Mouse (Mus musculus): ENCODE results near the gene Secisbp2. TPM values are rescaled to one million over a fixed set of nuclear protein-coding genes. Genes with fewer than 3 reads are reported as not detected.

The Secisbp2 gene
- polyA plus RNA-seq, 1 experiment from 2014 or later = 31.9 TPM

DNA sequence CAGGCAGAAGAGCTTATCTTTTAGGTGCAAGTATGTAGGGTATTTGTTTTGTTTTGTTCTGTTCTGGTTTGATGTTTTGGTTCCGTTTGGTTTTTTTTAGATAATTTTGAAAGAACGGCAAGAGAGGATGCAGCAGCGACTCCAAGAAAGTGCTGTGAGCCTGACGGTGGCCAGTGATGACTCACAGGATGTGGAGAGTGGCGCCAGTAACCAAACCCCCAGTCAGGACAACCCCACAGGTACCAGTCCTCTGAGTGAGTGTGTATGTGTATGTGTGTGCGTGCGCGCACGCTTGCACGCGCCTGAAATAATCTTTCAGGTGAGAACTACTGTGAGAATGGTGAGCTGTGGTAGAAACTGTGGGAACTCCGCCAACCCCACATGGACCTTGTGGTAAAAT is 25.5 kb downstream of the Secisbp2 start:
- ATAC-seq (ENCODE audit: low FRiP score) = no peak
- Histone ChIP-seq H3K27me3 (no peaks in the 10 kb centered on the region), H3K4me2 (no peak overlapping the region), H3K9me3 (no peaks in the 10 kb centered on the region), H3K4me3 (no peak overlapping the region), H3K27ac (no peak overlapping the region), H3K9ac (no peak overlapping the region), H3K4me1 (replicated peaks) (no peaks in the 10 kb centered on the region), H3K36me3 (peaks cover 91% of the 10 kb centered on the region)
- WGBS = 97% methylated on average over 12 of the region's 12 CpGs

- no peak overlapping the region for H3K9ac ChIP-seq
- peaks cover 98% of the 10 kb centered on the region for H3K36me3 ChIP-seq
- H3K27me3 ChIP-seq = no peaks in the 10 kb centered on the region
- no peaks in the 10 kb centered on the region for H3K9me3 ChIP-seq
- no peak overlapping the region for H3K4me3 ChIP-seq
- H3K4me2 ChIP-seq = no peak overlapping the region
- H3K4me1 ChIP-seq (replicated peaks) = no peaks in the 10 kb centered on the region
- WGBS = 93% methylated on average over 7 of the region's 7 CpGs
- no peak for ATAC-seq (ENCODE audit: low FRiP score)
- no peak overlapping the region for H3K27ac ChIP-seq
These were observed 26.2 kb downstream of the Secisbp2 start for GRCm38 (mm10) chr13:51677630-51678185.

DNA sequence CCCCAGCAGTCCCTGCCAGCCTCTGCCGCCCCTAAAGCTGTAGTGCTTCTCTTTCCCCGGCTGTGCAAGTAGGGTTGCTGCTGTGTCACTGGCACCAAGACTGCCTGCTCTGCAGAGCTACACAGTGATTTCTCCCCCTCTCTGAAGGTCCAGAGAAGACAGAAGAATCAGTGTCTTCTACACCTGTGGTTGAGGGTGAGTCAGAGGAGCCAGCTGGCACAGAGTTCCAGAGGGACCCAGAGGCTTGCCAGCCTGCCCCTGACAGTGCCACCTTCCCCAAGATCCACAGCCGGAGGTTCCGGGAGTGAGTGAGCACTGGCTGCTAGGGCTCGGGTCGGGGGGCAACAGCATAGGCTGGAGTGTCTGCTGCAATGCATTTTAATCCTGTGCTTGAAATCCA is 27.2 kb downstream of the Secisbp2 start:
- no peak for ATAC-seq (ENCODE audit: low FRiP score)
- H3K36me3 ChIP-seq = peaks cover 100% of the 10 kb centered on the region
- no peak overlapping the region for H3K9ac ChIP-seq
- H3K9me3 ChIP-seq = no peaks in the 10 kb centered on the region
- H3K27ac ChIP-seq = no peak overlapping the region
- H3K4me2 ChIP-seq = no peak overlapping the region
- no peaks in the 10 kb centered on the region for H3K27me3 ChIP-seq
- H3K4me3 ChIP-seq = no peak overlapping the region
- WGBS = 94% methylated on average over 6 of the region's 6 CpGs
- H3K4me1 ChIP-seq (replicated peaks) = no peaks in the 10 kb centered on the region

GRCm38 (mm10) chr13:51679332-51679731 is 27.8 kb downstream of the Secisbp2 start:
- Histone ChIP-seq H3K27ac (no peak overlapping the region), H3K4me1 (replicated peaks) (no peaks in the 10 kb centered on the region), H3K4me2 (no peak overlapping the region), H3K4me3 (no peak overlapping the region), H3K27me3 (no peaks in the 10 kb centered on the region), H3K9ac (no peak overlapping the region), H3K9me3 (no peaks in the 10 kb centered on the region), H3K36me3 (peaks cover 98% of the 10 kb centered on the region)
- ATAC-seq (ENCODE audit: low FRiP score) = no peak
- 89% methylated on average over 4 of the region's 4 CpGs for WGBS

DNA sequence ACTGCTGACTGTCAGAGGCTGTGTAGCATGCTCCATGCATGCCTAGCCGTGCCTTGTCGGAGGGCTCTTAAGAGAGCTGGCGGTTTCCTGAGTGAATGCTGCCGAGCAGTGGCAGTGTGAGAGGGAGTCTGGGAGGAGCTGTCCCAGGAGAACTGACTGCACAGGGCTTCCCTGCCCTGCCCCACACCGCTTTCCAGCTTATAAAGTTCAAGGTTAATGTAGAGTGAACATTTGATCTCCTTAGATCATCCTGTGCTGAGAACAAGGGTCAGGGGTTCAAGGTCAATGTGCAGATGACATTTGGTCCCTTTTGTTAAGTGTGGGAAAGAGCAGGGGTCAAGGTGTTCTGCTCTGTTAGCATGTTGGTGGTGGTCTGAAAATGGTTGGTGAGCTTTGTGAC is 29.6 kb downstream of the Secisbp2 start:
- H3K27ac ChIP-seq = no peak overlapping the region
- no peak overlapping the region for H3K4me2 ChIP-seq
- H3K9me3 ChIP-seq = no peaks in the 10 kb centered on the region
- no peak overlapping the region for H3K4me3 ChIP-seq
- no peaks in the 10 kb centered on the region for H3K4me1 ChIP-seq (replicated peaks)
- no peak overlapping the region for H3K9ac ChIP-seq
- WGBS = 94% methylated on average over 5 of the region's 5 CpGs
- H3K36me3 ChIP-seq = peaks cover 98% of the 10 kb centered on the region
- ATAC-seq (ENCODE audit: low FRiP score) = no peak
- no peaks in the 10 kb centered on the region for H3K27me3 ChIP-seq

DNA sequence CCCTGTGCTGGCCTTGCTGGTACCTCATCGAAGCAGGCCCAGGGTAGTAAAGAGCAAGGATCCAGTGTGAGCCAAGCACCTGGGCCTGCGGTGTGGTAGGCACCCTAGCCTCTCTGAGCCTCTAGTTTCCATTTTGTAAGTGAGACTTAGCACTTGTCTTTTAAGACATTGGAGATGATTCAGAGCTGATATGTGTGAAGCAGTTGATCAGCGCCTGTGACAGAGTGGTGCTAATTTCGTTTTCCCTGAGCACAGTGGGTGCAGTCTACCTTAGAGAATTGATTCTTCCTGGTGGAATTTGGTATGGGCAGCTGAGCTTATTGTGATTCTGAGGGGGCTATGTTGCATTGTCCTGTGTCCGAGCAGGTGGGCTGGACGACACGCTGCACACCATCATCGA is 30.1 kb downstream of the Secisbp2 start:
- no peak for ATAC-seq (ENCODE audit: low FRiP score)
- no peaks in the 10 kb centered on the region for H3K27me3 ChIP-seq
- no peak overlapping the region for H3K27ac ChIP-seq
- H3K4me1 ChIP-seq (replicated peaks) = no peaks in the 10 kb centered on the region
- H3K9me3 ChIP-seq = no peaks in the 10 kb centered on the region
- no peak overlapping the region for H3K9ac ChIP-seq
- WGBS = 94% methylated on average over 8 of the region's 8 CpGs
- H3K36me3 ChIP-seq = peaks cover 98% of the 10 kb centered on the region
- no peak overlapping the region for H3K4me3 ChIP-seq
- no peak overlapping the region for H3K4me2 ChIP-seq

DNA sequence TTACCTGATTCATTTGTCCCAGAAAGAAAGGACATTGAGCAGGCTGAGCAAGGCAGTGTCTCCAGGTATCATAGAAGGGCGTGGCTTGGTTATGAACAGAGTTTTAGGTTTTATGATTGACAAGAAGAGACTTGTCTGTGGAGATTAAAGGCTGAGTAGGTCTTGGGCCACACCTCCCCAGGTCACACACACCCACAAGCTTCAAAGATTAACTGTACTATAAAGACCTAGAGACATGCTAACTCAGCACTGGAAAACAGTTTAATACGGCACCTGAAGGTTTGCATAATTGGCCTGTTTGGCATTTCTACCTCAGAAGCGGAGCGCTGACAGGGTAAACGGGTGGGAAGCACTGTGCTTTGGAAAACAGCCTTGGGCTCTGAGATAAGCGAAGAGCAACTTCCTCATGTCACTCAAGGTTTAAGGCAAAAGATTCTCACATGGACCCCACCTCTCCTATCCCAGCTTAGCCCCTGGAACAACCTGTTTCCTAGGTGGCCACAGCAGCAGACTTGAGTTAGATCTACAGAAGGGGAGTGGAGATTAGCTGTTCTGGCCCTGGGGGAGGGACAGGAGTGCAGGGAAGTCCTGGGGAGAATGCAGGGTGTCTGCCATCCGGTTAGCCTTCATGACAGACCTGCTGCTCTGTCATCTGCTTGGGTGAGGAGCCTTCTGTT is 33.9 kb downstream of the Secisbp2 start:
- Histone ChIP-seq H3K4me2 (no peak overlapping the region), H3K27ac (no peak overlapping the region), H3K4me1 (replicated peaks) (no peaks in the 10 kb centered on the region), H3K9ac (no peak overlapping the region), H3K36me3 (peaks cover 87% of the 10 kb centered on the region), H3K9me3 (no peaks in the 10 kb centered on the region), H3K27me3 (no peaks in the 10 kb centered on the region), H3K4me3 (no peak overlapping the region)
- ATAC-seq (ENCODE audit: low FRiP score) = no peak
- WGBS = 92% methylated on average over 7 of the region's 7 CpGs

- Histone ChIP-seq H3K9me3 (no peaks in the 10 kb centered on the region), H3K4me2 (no peak overlapping the region), H3K4me1 (replicated peaks) (no peaks in the 10 kb centered on the region), H3K9ac (no peak overlapping the region), H3K27me3 (no peaks in the 10 kb centered on the region), H3K4me3 (no peak overlapping the region), H3K36me3 (peaks cover 84% of the 10 kb centered on the region), H3K27ac (no peak overlapping the region)
- 97% methylated on average over 5 of the region's 5 CpGs for WGBS
- ATAC-seq (ENCODE audit: low FRiP score) = no peak
These were observed 35.5 kb downstream of the Secisbp2 start for GRCm38 (mm10) chr13:51686966-51687365.

DNA sequence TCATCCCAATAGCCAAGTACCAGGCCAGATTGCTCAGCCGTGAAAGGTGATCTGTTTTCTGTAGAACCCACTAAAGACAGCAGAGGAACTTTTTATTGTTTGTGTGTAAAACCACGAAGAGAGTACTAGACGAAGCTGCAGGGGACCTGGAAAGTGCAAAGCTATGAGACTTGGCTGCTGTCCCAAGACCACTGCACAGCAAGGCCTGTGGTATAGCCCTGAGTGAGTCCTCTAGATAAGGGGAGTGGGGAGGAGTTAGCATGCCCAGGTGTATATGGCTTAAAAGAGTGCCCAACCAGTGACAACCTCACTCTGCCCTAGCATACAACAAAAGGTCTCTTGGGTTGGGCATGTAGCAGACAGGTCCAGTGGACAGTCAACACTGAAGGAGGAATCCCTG is 37.2 kb downstream of the Secisbp2 start:
- WGBS = 50% methylated on average over 3 of the region's 3 CpGs

GRCm38 (mm10) chr13:51696481-51696880 is 45.0 kb downstream of the Secisbp2 start:
- Histone ChIP-seq H3K9me3 (no peaks in the 10 kb centered on the region), H3K4me2 (no peak overlapping the region), H3K27ac (no peak overlapping the region), H3K4me3 (no peak overlapping the region), H3K4me1 (replicated peaks) (no peaks in the 10 kb centered on the region), H3K36me3 (peaks cover 19% of the 10 kb centered on the region), H3K9ac (no peak overlapping the region), H3K27me3 (no peaks in the 10 kb centered on the region)
- no peak for ATAC-seq (ENCODE audit: low FRiP score)

More for the DNA sequence above, 37.2 kb downstream of the Secisbp2 start:
- Histone ChIP-seq H3K9me3 (no peaks in the 10 kb centered on the region), H3K36me3 (peaks cover 67% of the 10 kb centered on the region), H3K27me3 (no peaks in the 10 kb centered on the region), H3K4me2 (no peak overlapping the region), H3K27ac (no peak overlapping the region), H3K9ac (no peak overlapping the region), H3K4me3 (no peak overlapping the region), H3K4me1 (replicated peaks) (no peaks in the 10 kb centered on the region)
- ATAC-seq (ENCODE audit: low FRiP score) = no peak

- WGBS = 87% methylated on average over 6 of the region's 6 CpGs
- H3K4me1 ChIP-seq (replicated peaks) = no peaks in the 10 kb centered on the region
These were observed 46.0 kb downstream of the Secisbp2 start for GRCm38 (mm10) chr13:51697455-51697854.

DNA sequence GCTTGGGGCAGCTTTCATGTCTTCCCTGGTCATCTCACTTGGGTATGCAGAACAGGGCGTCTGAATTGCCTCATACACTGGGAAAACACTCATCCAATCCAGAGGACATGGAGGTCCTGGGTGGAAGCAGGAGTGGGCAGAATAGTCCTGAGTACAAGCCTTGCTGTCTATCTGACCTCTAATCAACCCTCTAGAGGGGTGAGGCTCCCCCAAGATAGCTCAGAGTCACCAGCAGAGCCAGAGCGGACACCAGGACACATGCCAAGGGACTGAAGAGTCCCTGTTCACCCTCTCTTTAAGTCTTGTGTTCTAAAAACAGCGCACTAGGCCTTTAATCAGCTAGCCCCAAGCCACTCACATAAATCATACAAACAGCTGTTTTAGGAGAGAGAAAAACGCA is 46.4 kb downstream of the Secisbp2 start:
- no peak overlapping the region for H3K27ac ChIP-seq
- no peaks in the 10 kb centered on the region for H3K9me3 ChIP-seq
- no peak overlapping the region for H3K4me2 ChIP-seq
- no peaks in the 10 kb centered on the region for H3K27me3 ChIP-seq
- WGBS = 78% methylated on average over 4 of the region's 4 CpGs
- H3K4me3 ChIP-seq = no peak overlapping the region
- no peak overlapping the region for H3K9ac ChIP-seq
- H3K4me1 ChIP-seq (replicated peaks) = no peaks in the 10 kb centered on the region
- H3K36me3 ChIP-seq = peaks cover 28% of the 10 kb centered on the region
- ATAC-seq (ENCODE audit: low FRiP score) = no peak

More at GRCm38 (mm10) chr13:51697455-51697854, 46.0 kb downstream of the Secisbp2 start:
- no peaks in the 10 kb centered on the region for H3K27me3 ChIP-seq
- no peak overlapping the region for H3K9ac ChIP-seq
- no peak overlapping the region for H3K27ac ChIP-seq
- H3K4me3 ChIP-seq = no peak overlapping the region
- H3K9me3 ChIP-seq = no peaks in the 10 kb centered on the region
- H3K4me2 ChIP-seq = no peak overlapping the region
- no peak for ATAC-seq (ENCODE audit: low FRiP score)
- H3K36me3 ChIP-seq = peaks cover 24% of the 10 kb centered on the region

DNA sequence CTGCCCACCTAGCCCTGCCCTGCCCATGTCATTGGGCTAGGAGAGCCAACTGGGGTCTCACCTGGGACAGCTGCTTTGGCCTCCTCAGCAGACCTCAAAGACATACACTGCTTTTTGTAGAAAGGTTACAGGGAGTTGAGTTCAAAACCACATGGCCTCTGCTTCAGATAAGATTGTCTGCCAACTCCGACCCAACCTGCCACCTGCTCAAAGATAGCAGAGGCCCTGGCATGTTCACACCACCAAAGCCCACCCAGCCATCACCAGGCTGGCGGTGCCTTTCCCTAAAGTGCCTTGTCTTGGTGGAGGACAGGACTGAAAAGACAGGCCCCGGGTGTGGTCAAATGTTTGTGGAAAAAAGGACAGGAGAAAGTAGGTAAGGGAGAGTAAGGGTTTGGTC is 46.8 kb downstream of the Secisbp2 start:
- no peak overlapping the region for H3K27ac ChIP-seq
- no peaks in the 10 kb centered on the region for H3K27me3 ChIP-seq
- H3K4me2 ChIP-seq = no peak overlapping the region
- peaks cover 32% of the 10 kb centered on the region for H3K36me3 ChIP-seq
- H3K9ac ChIP-seq = no peak overlapping the region
- 96% methylated on average over 3 of the region's 3 CpGs for WGBS
- no peak overlapping the region for H3K4me3 ChIP-seq
- ATAC-seq (ENCODE audit: low FRiP score) = no peak
- no peaks in the 10 kb centered on the region for H3K9me3 ChIP-seq
- H3K4me1 ChIP-seq (replicated peaks) = no peaks in the 10 kb centered on the region

Data from hindbrain, embryonic 13.5 days (tissue).